Mouse (Mus musculus) MEL (cell line): Measurements from ENCODE around the gene Myog. TPM values are rescaled to one million over a fixed set of nuclear protein-coding genes. Genes with fewer than 3 reads are reported as not detected.

ENCODE experiments used
- DNase-seq: peaks from one replicate; pipeline ENCODE4 v3.0.0; 2011; ENCODE audit warnings: low read depth, low spot score
- H3K27ac ChIP-seq: 2 replicates; pipeline ENCODE4 v1.5.1; 2012; ENCODE audit warnings: low read depth, mild to moderate bottlenecking, control low read depth, low read length, moderate library complexity; ENCODE audit not compliant: control insufficient read depth
- H3K27me3 ChIP-seq, 2 experiments: fragments of 150-350 bp in 1 of 2; sonication (generic) in 1 of 2; 2 replicates each; pipeline ENCODE4 v1.6.1; 2012; ENCODE audit warnings: low read length in 2 of 2, mild to moderate bottlenecking in 2 of 2, improper control_type of control experiment in 1 of 2, moderate library complexity in 1 of 2; ENCODE audit not compliant: insufficient read depth in 2 of 2, control insufficient read depth in 1 of 2
- H3K36me3 ChIP-seq, 2 experiments: 2 replicates each; pipeline ENCODE4 v1.6.1; 2012 to 2014; ENCODE audit warnings: low read length in 2 of 2, improper control_type of control experiment in 1 of 2, inconsistent platforms in 1 of 2, mild to moderate bottlenecking in 1 of 2; ENCODE audit not compliant: insufficient read depth in 2 of 2, control insufficient read depth in 1 of 2
- H3K4me1 ChIP-seq, 2 experiments: fragments of 150-350 bp in 1 of 2; sonication (generic) in 1 of 2; 2 replicates each; pipeline ENCODE4 v1.6.1; 2012; ENCODE audit warnings: low read length in 2 of 2, improper control_type of control experiment in 1 of 2, mild to moderate bottlenecking in 1 of 2; ENCODE audit not compliant: insufficient read depth in 2 of 2, control insufficient read depth in 1 of 2
- H3K4me3 ChIP-seq, 2 experiments: fragments of 150-350 bp in 1 of 2; sonication (generic) in 1 of 2; 2 replicates each; pipeline ENCODE4 v1.5.1; 2012; ENCODE audit warnings: low read depth in 2 of 2, low read length in 2 of 2, mild to moderate bottlenecking in 2 of 2, moderate library complexity in 2 of 2, control low read depth in 1 of 2, improper control_type of control experiment in 1 of 2; ENCODE audit not compliant: control insufficient read depth in 1 of 2, insufficient read depth in 1 of 2
- H3K79me2 ChIP-seq: 2 replicates; pipeline ENCODE4 v1.6.1; 2012; ENCODE audit warnings: mild to moderate bottlenecking, low read length, moderate library complexity; ENCODE audit not compliant: control insufficient read depth, poor library complexity, insufficient read depth
- H3K9ac ChIP-seq: 2 replicates; pipeline ENCODE4 v1.6.1; 2012; ENCODE audit warnings: low read depth, mild to moderate bottlenecking, control low read depth, low read length, moderate library complexity; ENCODE audit not compliant: control insufficient read depth, poor library complexity, severe bottlenecking
- H3K9me3 ChIP-seq: fragments of 150-350 bp; sonication (generic); replicated peaks from 2 replicates; pipeline ENCODE4 v1.6.1; 2012; ENCODE audit warnings: mild to moderate bottlenecking, low read length, improper control_type of control experiment, moderate library complexity; ENCODE audit not compliant: insufficient read depth
- CTCF ChIP-seq, 3 experiments: IDR thresholded peaks in 2 of 3; conservative IDR thresholded peaks in 1 of 3; 2 replicates each; pipeline ENCODE4 v1.5.1; 2011 to 2012; ENCODE audit warnings: low read length in 3 of 3, low read depth in 2 of 3, mild to moderate bottlenecking in 2 of 3, improper control_type of control experiment in 1 of 3, inconsistent platforms in 1 of 3, mixed read lengths in 1 of 3, moderate library complexity in 1 of 3; ENCODE audit not compliant: control insufficient read depth in 1 of 3, insufficient read depth in 1 of 3, poor library complexity in 1 of 3, severe bottlenecking in 1 of 3
- ELF1 ChIP-seq: IDR thresholded peaks from 2 replicates; pipeline ENCODE4 v1.6.1; 2014; ENCODE audit warnings: low read depth, mild to moderate bottlenecking, inconsistent platforms, low read length, improper control_type of control experiment, moderate library complexity
- EP300 ChIP-seq, 2 experiments: IDR thresholded peaks; 2 replicates each; pipeline ENCODE4 v1.6.1; 2011; ENCODE audit warnings: improper control_type of control experiment in 2 of 2, low read length in 2 of 2, low read depth in 1 of 2, mild to moderate bottlenecking in 1 of 2
- ETS1 ChIP-seq: IDR thresholded peaks from 2 replicates; pipeline ENCODE4 v1.6.1; 2012; ENCODE audit warnings: low read depth, mild to moderate bottlenecking, inconsistent platforms, low read length, improper control_type of control experiment, moderate library complexity
- GATA1 ChIP-seq: IDR thresholded peaks from 2 replicates; pipeline ENCODE4 v1.6.1; 2011; ENCODE audit warnings: low read depth, low read length, improper control_type of control experiment
- HCFC1 ChIP-seq: IDR thresholded peaks from 2 replicates; pipeline ENCODE4 v1.6.1; 2012; ENCODE audit warnings: low read depth, mild to moderate bottlenecking, inconsistent platforms, low read length, improper control_type of control experiment, moderate library complexity
- JUND ChIP-seq: IDR thresholded peaks from 2 replicates; pipeline ENCODE4 v1.6.1; 2011; ENCODE audit warnings: low read depth, mild to moderate bottlenecking, improper control_type of control experiment, low read length
- KAT2A ChIP-seq: conservative IDR thresholded peaks from 2 replicates; pipeline ENCODE4 v1.6.1; 2012; ENCODE audit warnings: low read depth, low read length, improper control_type of control experiment, inconsistent platforms
- MAX ChIP-seq: IDR thresholded peaks from 2 replicates; pipeline ENCODE4 v1.6.1; 2011; ENCODE audit warnings: low read length, improper control_type of control experiment
- MAZ ChIP-seq: IDR thresholded peaks from 2 replicates; pipeline ENCODE4 v1.6.1; 2012; ENCODE audit warnings: low read depth, mild to moderate bottlenecking, inconsistent platforms, low read length, improper control_type of control experiment
- MEF2A ChIP-seq: IDR thresholded peaks from 2 replicates; pipeline ENCODE4 v1.6.1; 2014; ENCODE audit warnings: low read depth, mild to moderate bottlenecking, inconsistent platforms, low read length, improper control_type of control experiment; ENCODE audit not compliant: poor library complexity, insufficient replicate concordance, severe bottlenecking; ENCODE audit errors: extremely low read depth
- MYC ChIP-seq: IDR thresholded peaks from 2 replicates; pipeline ENCODE4 v1.6.1; 2011; ENCODE audit warnings: low read depth, mild to moderate bottlenecking, low read length, improper control_type of control experiment, moderate library complexity
- NELFE ChIP-seq: IDR thresholded peaks from 2 replicates; pipeline ENCODE4 v1.6.1; 2011; ENCODE audit warnings: low read depth, low read length, improper control_type of control experiment
- NRF1 ChIP-seq: IDR thresholded peaks from 2 replicates; pipeline ENCODE4 v1.6.1; 2014; ENCODE audit warnings: low read depth, mild to moderate bottlenecking, inconsistent platforms, low read length, improper control_type of control experiment, moderate library complexity; ENCODE audit not compliant: poor library complexity, insufficient read depth, severe bottlenecking
- POLR2A ChIP-seq, 2 experiments: IDR thresholded peaks; 2 replicates each; pipeline ENCODE4 v1.6.1; 2011 to 2012; ENCODE audit warnings: low read length in 2 of 2, mild to moderate bottlenecking in 2 of 2, control low read depth in 1 of 2, improper control_type of control experiment in 1 of 2, low read depth in 1 of 2, moderate library complexity in 1 of 2; ENCODE audit not compliant: control insufficient read depth in 1 of 2, insufficient read depth in 1 of 2, poor library complexity in 1 of 2
- POLR2AphosphoS2 ChIP-seq: IDR thresholded peaks from 2 replicates; pipeline ENCODE4 v1.6.1; 2011; ENCODE audit warnings: low read length, improper control_type of control experiment
- POLR2AphosphoS5 ChIP-seq: IDR thresholded peaks from 2 replicates; pipeline ENCODE4 v1.6.1; 2012; ENCODE audit warnings: low read depth, borderline replicate concordance, mild to moderate bottlenecking, inconsistent platforms, low read length, moderate library complexity, mixed read lengths
- SMC3 ChIP-seq: IDR thresholded peaks from 2 replicates; pipeline ENCODE4 v1.6.1; 2011; ENCODE audit warnings: low read depth, low read length, improper control_type of control experiment
- TBP ChIP-seq: IDR thresholded peaks from 2 replicates; pipeline ENCODE4 v1.8.0; 2011; ENCODE audit warnings: low read depth, low read length, improper control_type of control experiment
- TCF12 ChIP-seq: IDR thresholded peaks from 2 replicates; pipeline ENCODE4 v1.6.1; 2014; ENCODE audit warnings: low read depth, mild to moderate bottlenecking, inconsistent platforms, low read length, improper control_type of control experiment, moderate library complexity
- USF1 ChIP-seq: IDR thresholded peaks from 2 replicates; pipeline ENCODE4 v1.6.1; 2014; ENCODE audit warnings: low read depth, mild to moderate bottlenecking, inconsistent platforms, low read length, improper control_type of control experiment, moderate library complexity
- USF2 ChIP-seq, 2 experiments: IDR thresholded peaks; 2 replicates each; pipeline ENCODE4 v1.6.1; 2011 to 2012; ENCODE audit warnings: improper control_type of control experiment in 2 of 2, low read length in 2 of 2, borderline replicate concordance in 1 of 2, inconsistent platforms in 1 of 2, low read depth in 1 of 2, mild to moderate bottlenecking in 1 of 2; ENCODE audit not compliant: insufficient read depth in 1 of 2
- ZC3H11A ChIP-seq: IDR thresholded peaks from 2 replicates; pipeline ENCODE4 v1.6.1; 2012; ENCODE audit warnings: low read depth, mild to moderate bottlenecking, inconsistent platforms, low read length, improper control_type of control experiment
- polyA plus RNA-seq, 2 experiments: library from polyadenylated mRNA; stranded (reverse) in 1 of 2; unstranded in 1 of 2; fragments of >175 nt in 1 of 2; fragments of >200 nt in 1 of 2; gene quantifications; 2 replicates each; pipeline versions ENCODE4 v1.2.1 to v1.2.4; 2012; ENCODE audit warnings: low replicate concordance in 2 of 2, low read depth in 1 of 2; ENCODE audit not compliant: insufficient read length in 2 of 2, insufficient read depth in 1 of 2, missing spikeins in 1 of 2
- total RNA-seq: library from RNA; depleted of rRNA; stranded (reverse); fragments of 300-350 nt; gene quantifications from 2 replicates; pipeline ENCODE4 v1.2.3, GENCODE M21; 2012

Myog gene
- total and polyA plus RNA-seq, 3 experiments: not detected

GRCm38 (mm10) chr1:134297265-134297664 is 7.5 kb downstream of the Myog start:
- Histone ChIP-seq H3K9ac (no peak overlapping the region), H3K27me3 (peaks cover 0 to 4% of the 10 kb centered on the region in 2 experiments), H3K4me3 (no peak overlapping the region), H3K9me3 (no peaks in the 10 kb centered on the region), H3K27ac (no peak overlapping the region), H3K79me2 (no peaks in the 10 kb centered on the region), H3K36me3 (peaks cover 0 to 1% of the 10 kb centered on the region in 2 experiments; a peak in 2 of 4 replicates), H3K4me1 (peaks cover 0 to 1% of the 10 kb centered on the region in 2 experiments; a peak in 2 of 4 replicates)
- DNase-seq: no peak
- no peak for TF ChIP-seq MAZ
- no peak for TF ChIP-seq MYC
- no peak for TF ChIP-seq MAX
- no peak for TF ChIP-seq NELFE
- TF ChIP-seq ETS1: no peak
- no peak for TF ChIP-seq POLR2A (IDR thresholded peaks at IDR 0.05; ENCODE audit: control insufficient read depth in 1 of 2, insufficient read depth in 1 of 2, low read depth in 1 of 2, low read length in 2 of 2, poor library complexity in 1 of 2)
- no peak for TF ChIP-seq USF1
- no peak for TF ChIP-seq POLR2AphosphoS2
- no peak for TF ChIP-seq GATA1
- no peak for TF ChIP-seq MEF2A
- TF ChIP-seq ELF1: no peak
- TF ChIP-seq POLR2AphosphoS5: no peak
- no peak for TF ChIP-seq NRF1
- TF ChIP-seq HCFC1: no peak
- no peak for TF ChIP-seq TCF12
- TF ChIP-seq TBP: no peak

GRCm38 (mm10) chr1:134298636-134299411 is 9.0 kb downstream of the Myog start:
- no peak for DNase-seq
- Histone ChIP-seq H3K79me2 (no peaks in the 10 kb centered on the region), H3K9me3 (no peaks in the 10 kb centered on the region), H3K4me1 (peaks cover 4 to 11% of the 10 kb centered on the region in 2 experiments; a peak in 3 of 4 replicates), H3K27ac (no peak overlapping the region)
- no peak for TF ChIP-seq USF2 (IDR thresholded peaks at IDR 0.05; ENCODE audit: borderline replicate concordance in 1 of 2, insufficient read depth in 1 of 2, low read depth in 1 of 2, low read length in 2 of 2)
- TF ChIP-seq POLR2AphosphoS5: no peak
- TF ChIP-seq KAT2A: no peak
- no peak for TF ChIP-seq ZC3H11A
- TF ChIP-seq CTCF (IDR thresholded peaks at IDR 0.05 in 2 of 3, conservative IDR thresholded peaks at IDR 0.05 in 1 of 3; ENCODE audit: control insufficient read depth in 1 of 3, insufficient read depth in 1 of 3, low read depth in 2 of 3, low read length in 3 of 3, poor library complexity in 1 of 3, severe bottlenecking in 1 of 3): no peak
- no peak for TF ChIP-seq JUND
- no peak for TF ChIP-seq USF1
- TF ChIP-seq EP300 (IDR thresholded peaks at IDR 0.05; ENCODE audit: low read depth in 1 of 2, low read length in 2 of 2): no peak
- TF ChIP-seq SMC3: no peak
- TF ChIP-seq, all 39 proteins: peak for 0
- Histone ChIP-seq H3K9ac (no peak overlapping the region), H3K36me3 (peaks cover 0 to 9% of the 10 kb centered on the region in 2 experiments; a peak in 2 of 4 replicates), H3K27me3 (peaks cover 0 to 4% of the 10 kb centered on the region in 2 experiments), H3K4me3 (no peak overlapping the region)
